Mouse (Mus musculus) MEL (cell line): Measurements from ENCODE around the gene Lrrtm3. TPM values are rescaled to one million over a fixed set of nuclear protein-coding genes. Genes with fewer than 3 reads are reported as not detected.

ENCODE experiments used
- DNase-seq: peaks from one replicate; pipeline ENCODE4 v3.0.0; 2011; ENCODE audit warnings: low read depth, low spot score
- H3K27ac ChIP-seq: 2 replicates; pipeline ENCODE4 v1.5.1; 2012; ENCODE audit warnings: low read depth, mild to moderate bottlenecking, control low read depth, low read length, moderate library complexity; ENCODE audit not compliant: control insufficient read depth
- H3K27me3 ChIP-seq, 2 experiments: fragments of 150-350 bp in 1 of 2; sonication (generic) in 1 of 2; 2 replicates each; pipeline ENCODE4 v1.6.1; 2012; ENCODE audit warnings: low read length in 2 of 2, mild to moderate bottlenecking in 2 of 2, improper control_type of control experiment in 1 of 2, moderate library complexity in 1 of 2; ENCODE audit not compliant: insufficient read depth in 2 of 2, control insufficient read depth in 1 of 2
- H3K36me3 ChIP-seq, 2 experiments: 2 replicates each; pipeline ENCODE4 v1.6.1; 2012 to 2014; ENCODE audit warnings: low read length in 2 of 2, improper control_type of control experiment in 1 of 2, inconsistent platforms in 1 of 2, mild to moderate bottlenecking in 1 of 2; ENCODE audit not compliant: insufficient read depth in 2 of 2, control insufficient read depth in 1 of 2
- H3K4me1 ChIP-seq, 2 experiments: fragments of 150-350 bp in 1 of 2; sonication (generic) in 1 of 2; 2 replicates each; pipeline ENCODE4 v1.6.1; 2012; ENCODE audit warnings: low read length in 2 of 2, improper control_type of control experiment in 1 of 2, mild to moderate bottlenecking in 1 of 2; ENCODE audit not compliant: insufficient read depth in 2 of 2, control insufficient read depth in 1 of 2
- H3K4me3 ChIP-seq, 2 experiments: fragments of 150-350 bp in 1 of 2; sonication (generic) in 1 of 2; 2 replicates each; pipeline ENCODE4 v1.5.1; 2012; ENCODE audit warnings: low read depth in 2 of 2, low read length in 2 of 2, mild to moderate bottlenecking in 2 of 2, moderate library complexity in 2 of 2, control low read depth in 1 of 2, improper control_type of control experiment in 1 of 2; ENCODE audit not compliant: control insufficient read depth in 1 of 2, insufficient read depth in 1 of 2
- H3K79me2 ChIP-seq: 2 replicates; pipeline ENCODE4 v1.6.1; 2012; ENCODE audit warnings: mild to moderate bottlenecking, low read length, moderate library complexity; ENCODE audit not compliant: control insufficient read depth, poor library complexity, insufficient read depth
- H3K9ac ChIP-seq: 2 replicates; pipeline ENCODE4 v1.6.1; 2012; ENCODE audit warnings: low read depth, mild to moderate bottlenecking, control low read depth, low read length, moderate library complexity; ENCODE audit not compliant: control insufficient read depth, poor library complexity, severe bottlenecking
- H3K9me3 ChIP-seq: fragments of 150-350 bp; sonication (generic); replicated peaks from 2 replicates; pipeline ENCODE4 v1.6.1; 2012; ENCODE audit warnings: mild to moderate bottlenecking, low read length, improper control_type of control experiment, moderate library complexity; ENCODE audit not compliant: insufficient read depth
- CTCF ChIP-seq, 3 experiments: IDR thresholded peaks in 2 of 3; conservative IDR thresholded peaks in 1 of 3; 2 replicates each; pipeline ENCODE4 v1.5.1; 2011 to 2012; ENCODE audit warnings: low read length in 3 of 3, low read depth in 2 of 3, mild to moderate bottlenecking in 2 of 3, improper control_type of control experiment in 1 of 3, inconsistent platforms in 1 of 3, mixed read lengths in 1 of 3, moderate library complexity in 1 of 3; ENCODE audit not compliant: control insufficient read depth in 1 of 3, insufficient read depth in 1 of 3, poor library complexity in 1 of 3, severe bottlenecking in 1 of 3
- E2F4 ChIP-seq: IDR thresholded peaks from 2 replicates; pipeline ENCODE4 v1.6.1; 2011; ENCODE audit warnings: low read depth, low read length, improper control_type of control experiment, borderline replicate concordance
- EP300 ChIP-seq, 2 experiments: IDR thresholded peaks; 2 replicates each; pipeline ENCODE4 v1.6.1; 2011; ENCODE audit warnings: improper control_type of control experiment in 2 of 2, low read length in 2 of 2, low read depth in 1 of 2, mild to moderate bottlenecking in 1 of 2
- ETS1 ChIP-seq: IDR thresholded peaks from 2 replicates; pipeline ENCODE4 v1.6.1; 2012; ENCODE audit warnings: low read depth, mild to moderate bottlenecking, inconsistent platforms, low read length, improper control_type of control experiment, moderate library complexity
- GABPA ChIP-seq: IDR thresholded peaks from 2 replicates; pipeline ENCODE4 v1.6.1; 2012; ENCODE audit warnings: low read depth, mild to moderate bottlenecking, inconsistent platforms, low read length, improper control_type of control experiment, moderate library complexity
- GATA1 ChIP-seq: IDR thresholded peaks from 2 replicates; pipeline ENCODE4 v1.6.1; 2011; ENCODE audit warnings: low read depth, low read length, improper control_type of control experiment
- JUND ChIP-seq: IDR thresholded peaks from 2 replicates; pipeline ENCODE4 v1.6.1; 2011; ENCODE audit warnings: low read depth, mild to moderate bottlenecking, improper control_type of control experiment, low read length
- KAT2A ChIP-seq: conservative IDR thresholded peaks from 2 replicates; pipeline ENCODE4 v1.6.1; 2012; ENCODE audit warnings: low read depth, low read length, improper control_type of control experiment, inconsistent platforms
- MEF2A ChIP-seq: IDR thresholded peaks from 2 replicates; pipeline ENCODE4 v1.6.1; 2014; ENCODE audit warnings: low read depth, mild to moderate bottlenecking, inconsistent platforms, low read length, improper control_type of control experiment; ENCODE audit not compliant: poor library complexity, insufficient replicate concordance, severe bottlenecking; ENCODE audit errors: extremely low read depth
- MYC ChIP-seq: IDR thresholded peaks from 2 replicates; pipeline ENCODE4 v1.6.1; 2011; ENCODE audit warnings: low read depth, mild to moderate bottlenecking, low read length, improper control_type of control experiment, moderate library complexity
- NRF1 ChIP-seq: IDR thresholded peaks from 2 replicates; pipeline ENCODE4 v1.6.1; 2014; ENCODE audit warnings: low read depth, mild to moderate bottlenecking, inconsistent platforms, low read length, improper control_type of control experiment, moderate library complexity; ENCODE audit not compliant: poor library complexity, insufficient read depth, severe bottlenecking
- SMC3 ChIP-seq: IDR thresholded peaks from 2 replicates; pipeline ENCODE4 v1.6.1; 2011; ENCODE audit warnings: low read depth, low read length, improper control_type of control experiment
- TAL1 ChIP-seq: IDR thresholded peaks from 2 replicates; pipeline ENCODE4 v1.6.1; 2012; ENCODE audit warnings: mild to moderate bottlenecking, inconsistent platforms, low read length, moderate library complexity, mixed read lengths
- TCF12 ChIP-seq: IDR thresholded peaks from 2 replicates; pipeline ENCODE4 v1.6.1; 2014; ENCODE audit warnings: low read depth, mild to moderate bottlenecking, inconsistent platforms, low read length, improper control_type of control experiment, moderate library complexity
- UBTF ChIP-seq: IDR thresholded peaks from 2 replicates; pipeline ENCODE4 v1.6.1; 2012; ENCODE audit warnings: low read depth, mild to moderate bottlenecking, inconsistent platforms, low read length, improper control_type of control experiment, moderate library complexity, borderline replicate concordance; ENCODE audit not compliant: insufficient read depth
- USF1 ChIP-seq: IDR thresholded peaks from 2 replicates; pipeline ENCODE4 v1.6.1; 2014; ENCODE audit warnings: low read depth, mild to moderate bottlenecking, inconsistent platforms, low read length, improper control_type of control experiment, moderate library complexity
- USF2 ChIP-seq, 2 experiments: IDR thresholded peaks; 2 replicates each; pipeline ENCODE4 v1.6.1; 2011 to 2012; ENCODE audit warnings: improper control_type of control experiment in 2 of 2, low read length in 2 of 2, borderline replicate concordance in 1 of 2, inconsistent platforms in 1 of 2, low read depth in 1 of 2, mild to moderate bottlenecking in 1 of 2; ENCODE audit not compliant: insufficient read depth in 1 of 2
- ZKSCAN1 ChIP-seq: IDR thresholded peaks from 2 replicates; pipeline ENCODE4 v1.6.1; 2012; ENCODE audit warnings: low read depth, mild to moderate bottlenecking, inconsistent platforms, low read length, improper control_type of control experiment, moderate library complexity
- ZMIZ1 ChIP-seq: IDR thresholded peaks from 2 replicates; pipeline ENCODE4 v1.6.1; 2012; ENCODE audit warnings: low read depth, mild to moderate bottlenecking, inconsistent platforms, low read length, improper control_type of control experiment, moderate library complexity
- ZNF384 ChIP-seq: IDR thresholded peaks from 2 replicates; pipeline ENCODE4 v1.6.1; 2012; ENCODE audit warnings: low read depth, mild to moderate bottlenecking, inconsistent platforms, low read length, improper control_type of control experiment
- polyA plus RNA-seq, 2 experiments: library from polyadenylated mRNA; stranded (reverse) in 1 of 2; unstranded in 1 of 2; fragments of >175 nt in 1 of 2; fragments of >200 nt in 1 of 2; gene quantifications; 2 replicates each; pipeline versions ENCODE4 v1.2.1 to v1.2.4; 2012; ENCODE audit warnings: low replicate concordance in 2 of 2, low read depth in 1 of 2; ENCODE audit not compliant: insufficient read length in 2 of 2, insufficient read depth in 1 of 2, missing spikeins in 1 of 2
- total RNA-seq: library from RNA; depleted of rRNA; stranded (reverse); fragments of 300-350 nt; gene quantifications from 2 replicates; pipeline ENCODE4 v1.2.3, GENCODE M21; 2012

Gene Lrrtm3
- total and polyA plus RNA-seq, 3 experiments, result not detected

GRCm38 (mm10) chr10:63994251-63994650 lies 95.8 kb downstream of the Lrrtm3 start:
- DNase-seq, result no peak
- Histone ChIP-seq H3K9me3 (no peaks in the 10 kb centered on the region), H3K36me3 (no peaks in the 10 kb centered on the region), H3K79me2 (no peaks in the 10 kb centered on the region), H3K9ac (no peak overlapping the region), H3K27me3 (no peaks in the 10 kb centered on the region), H3K27ac (no peak overlapping the region), H3K4me1 (no peaks in the 10 kb centered on the region), H3K4me3 (no peak overlapping the region)
- TF ChIP-seq TCF12, result no peak
- no peak for TF ChIP-seq USF2 (IDR thresholded peaks at IDR 0.05; ENCODE audit: borderline replicate concordance in 1 of 2, insufficient read depth in 1 of 2, low read depth in 1 of 2, low read length in 2 of 2)
- no peak for TF ChIP-seq MYC
- TF ChIP-seq ZKSCAN1, result no peak
- no peak for TF ChIP-seq E2F4
- no peak for TF ChIP-seq ZNF384
- no peak for TF ChIP-seq KAT2A
- TF ChIP-seq SMC3, result no peak
- no peak for TF ChIP-seq TAL1
- no peak for TF ChIP-seq JUND
- TF ChIP-seq GATA1, result no peak
- no peak for TF ChIP-seq GABPA

- H3K9ac ChIP-seq, result no peak overlapping the region
Observed at GRCm38 (mm10) chr10:63985576-63985975, 104.5 kb downstream of the Lrrtm3 start.

More at GRCm38 (mm10) chr10:63985576-63985975, 104.5 kb downstream of the Lrrtm3 start:
- H3K27ac ChIP-seq, result no peak overlapping the region
- no peaks in the 10 kb centered on the region for H3K9me3 ChIP-seq
- no peaks in the 10 kb centered on the region for H3K79me2 ChIP-seq
- no peaks in the 10 kb centered on the region for H3K27me3 ChIP-seq
- H3K36me3 ChIP-seq, result no peaks in the 10 kb centered on the region
- no peaks in the 10 kb centered on the region for H3K4me1 ChIP-seq
- no peak for DNase-seq
- H3K4me3 ChIP-seq, result no peak overlapping the region
- TF ChIP-seq EP300 (IDR thresholded peaks at IDR 0.05; ENCODE audit: low read depth in 1 of 2, low read length in 2 of 2) (no peak), USF1 (no peak), ETS1 (no peak), ZMIZ1 (no peak), CTCF (IDR thresholded peaks at IDR 0.05 in 2 of 3, conservative IDR thresholded peaks at IDR 0.05 in 1 of 3; ENCODE audit: control insufficient read depth in 1 of 3, insufficient read depth in 1 of 3, low read depth in 2 of 3, low read length in 3 of 3, poor library complexity in 1 of 3, severe bottlenecking in 1 of 3) (no peak), USF2 (IDR thresholded peaks at IDR 0.05; ENCODE audit: borderline replicate concordance in 1 of 2, insufficient read depth in 1 of 2, low read depth in 1 of 2, low read length in 2 of 2) (no peak), NRF1 (no peak), MEF2A (no peak), UBTF (no peak)
- TF ChIP-seq, all 39 proteins: peak for 0
